Mouse (Mus musculus): Measurements from ENCODE around the gene Dvl1.

Dvl1 gene

GRCm38 (mm10) chr4:155840076-155841002, 6.9 kb upstream of the Dvl1 start:
- DNase-seq (ENCODE audit: low read depth, low spot score), result peak; percentile 28

GRCm38 (mm10) chr4:155841003-155841454, 6.2 kb upstream of the Dvl1 start:
- peak; percentile 88 for DNase-seq (ENCODE audit: low read depth, low spot score)

- DNase-seq (ENCODE audit: low read depth, low spot score), result peak; percentile 20
These were observed 5.4 kb upstream of the Dvl1 start for GRCm38 (mm10) chr4:155841651-155842270.

- no peak for DNase-seq (ENCODE audit: low read depth, low spot score)
These were observed 4.0 kb upstream of the Dvl1 start for GRCm38 (mm10) chr4:155843231-155843630.

- peak; percentile 54 for DNase-seq (ENCODE audit: low read depth, low spot score)
These were observed 570 bp downstream of the Dvl1 start for GRCm38 (mm10) chr4:155847591-155848352.

GRCm38 (mm10) chr4:155848434-155849095, 1.4 kb downstream of the Dvl1 start:
- DNase-seq (ENCODE audit: low read depth, low spot score), result no peak

GRCm38 (mm10) chr4:155849391-155849790, 2.2 kb downstream of the Dvl1 start:
- no peak for DNase-seq (ENCODE audit: low read depth, low spot score)

GRCm38 (mm10) chr4:155849792-155850451, 2.7 kb downstream of the Dvl1 start:
- DNase-seq (ENCODE audit: low read depth, low spot score), result no peak

- no peak for DNase-seq (ENCODE audit: low read depth, low spot score)
These were observed 4.2 kb downstream of the Dvl1 start for GRCm38 (mm10) chr4:155851368-155851767.

GRCm38 (mm10) chr4:155851951-155852411, 4.8 kb downstream of the Dvl1 start:
- no peak for DNase-seq (ENCODE audit: low read depth, low spot score)

GRCm38 (mm10) chr4:155853421-155853820, 6.2 kb downstream of the Dvl1 start:
- no peak for DNase-seq (ENCODE audit: low read depth, low spot score)

- no peak for DNase-seq (ENCODE audit: low read depth, low spot score)
These were observed 7.8 kb downstream of the Dvl1 start for GRCm38 (mm10) chr4:155854991-155855390.

GRCm38 (mm10) chr4:155856071-155856470, 8.9 kb downstream of the Dvl1 start:
- no peak for DNase-seq (ENCODE audit: low read depth, low spot score)

GRCm38 (mm10) chr4:155856881-155857280, 9.7 kb downstream of the Dvl1 start:
- no peak for DNase-seq (ENCODE audit: low read depth, low spot score)

GRCm38 (mm10) chr4:155859318-155859717, 12.1 kb downstream of the Dvl1 start:
- DNase-seq (ENCODE audit: low read depth, low spot score), result no peak

GRCm38 (mm10) chr4:155861787-155862186, 14.6 kb downstream of the Dvl1 start:
- DNase-seq (ENCODE audit: low read depth, low spot score), result no peak

GRCm38 (mm10) chr4:155863001-155863400, 15.8 kb downstream of the Dvl1 start, which contains the start of gene Tas1r3:
Gene Tas1r3 (minus strand): TSS chr4:155863362.
- DNase-seq (ENCODE audit: low read depth, low spot score), result no peak

GRCm38 (mm10) chr4:155868614-155869298, 21.6 kb downstream of the Dvl1 start:
- DNase-seq (ENCODE audit: low read depth, low spot score), result no peak

GRCm38 (mm10) chr4:155869317-155870033, 22.3 kb downstream of the Dvl1 start, which contains the start of the genes Cptp and Ints11:
Gene Cptp (minus strand): TSS chr4:155869440.
Gene Ints11 (plus strand): TSS chr4:155869546.
- DNase-seq (ENCODE audit: low read depth, low spot score), result peak; percentile 96
